ENCODE assay signal across 11 mouse cellular contexts in the genomic region with DNA sequence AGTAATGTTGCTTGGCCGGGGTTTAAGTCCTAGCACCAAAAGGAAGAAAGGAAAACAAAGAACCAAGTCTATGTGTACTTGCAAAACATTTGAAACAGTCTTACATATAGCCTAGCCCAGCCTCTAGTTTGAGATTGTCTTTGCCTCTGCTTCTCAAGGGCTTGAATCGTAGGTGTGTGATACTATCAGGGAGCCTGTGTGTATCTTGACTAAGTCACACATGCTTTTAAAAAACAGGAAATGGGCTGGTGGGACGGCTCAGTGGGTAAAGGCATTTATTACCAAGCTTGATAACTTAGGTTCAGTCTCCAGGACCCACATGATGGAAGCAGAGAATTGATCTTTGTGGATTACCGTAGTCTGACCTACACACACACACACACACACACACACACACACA. TPM values are rescaled to one million over a fixed set of nuclear protein-coding genes. Genes with fewer than 3 reads are reported as not detected.
A peak's percentile ranks its signal among the peaks of the same experiment; 100 is the strongest.
DNase-seq lines count a peak whose midpoint lies in the region; ATAC-seq and TF ChIP-seq lines count a peak whose summit lies in the region.
"Had no signal": no experiment of that assay in that cellular context is flagged by ENCODE, and none has a peak within 500 bp of the region (broad histone marks: within the 10 kb centered on the region; RNA-seq: fewer than 3 reads in every experiment).

No protein-coding gene starts in this region.

- TF ChIP-seq CTCF in midbrain, postnatal 0 days (IDR thresholded peaks at IDR 0.05) = no peak

- 95% methylated on average over 4 of the region's 4 CpGs for WGBS in midbrain, embryonic 10.5 days
- 70% methylated on average over 4 of the region's 4 CpGs for WGBS in midbrain, postnatal 0 days
- WGBS in midbrain, embryonic 16.5 days = 79% methylated on average over 4 of the region's 4 CpGs
- WGBS in kidney, embryonic 14.5 days = 62% methylated on average over 4 of the region's 4 CpGs

- H3K4me1 ChIP-seq in midbrain, embryonic 10.5 days = peaks cover 3% of the 10 kb centered on the region; the same call in 1 of the 2 replicates
- no peaks in the 10 kb centered on the region for H3K4me1 ChIP-seq in midbrain, postnatal 0 days (ENCODE audit: insufficient read depth, low read length)
- 0 out of 2 replicates have a peak, but pooled peaks cover 5% of the 10 kb centered on the region for H3K4me1 ChIP-seq in midbrain, embryonic 16.5 days (ENCODE audit: control insufficient read depth, insufficient read depth, low read length)
- H3K4me1 ChIP-seq in kidney, embryonic 14.5 days (ENCODE audit: control insufficient read depth, insufficient read depth, low read length) = 0 out of 2 replicates have a peak, but pooled peaks cover 3% of the 10 kb centered on the region

- no peak for ATAC-seq in midbrain, postnatal 0 days (ENCODE audit: low FRiP score)
- 0 out of 2 replicates have a peak, but pooled peaks have one; percentile 7 for ATAC-seq in midbrain, embryonic 16.5 days
- ATAC-seq in kidney, embryonic 14.5 days (ENCODE audit: low FRiP score, low TSS enrichment) = no peak
- ATAC-seq: intestine, postnatal 0 days had no signal

- H3K36me3 ChIP-seq in midbrain, embryonic 10.5 days = no peaks in the 10 kb centered on the region
- H3K36me3 ChIP-seq in midbrain, postnatal 0 days (ENCODE audit: insufficient read depth, low read length) = no peaks in the 10 kb centered on the region
- no peaks in the 10 kb centered on the region for H3K36me3 ChIP-seq in midbrain, embryonic 16.5 days (ENCODE audit: control insufficient read depth, insufficient read depth, low read length)
- no peaks in the 10 kb centered on the region for H3K36me3 ChIP-seq in kidney, embryonic 14.5 days (ENCODE audit: control insufficient read depth, insufficient read depth, low read length)

- H3K9ac ChIP-seq in midbrain, postnatal 0 days (replicated peaks; ENCODE audit: low read length, poor library complexity, severe bottlenecking) = no peak overlapping the region
- no peak overlapping the region for H3K9ac ChIP-seq in midbrain, embryonic 16.5 days (ENCODE audit: low read depth, low read length)
- H3K9ac ChIP-seq in kidney, embryonic 14.5 days (ENCODE audit: low read depth, low read length) = no peak overlapping the region

- no peak overlapping the region for H3K4me3 ChIP-seq in midbrain, embryonic 10.5 days
- no peak overlapping the region for H3K4me3 ChIP-seq in midbrain, postnatal 0 days (ENCODE audit: low read depth, low read length)
- no peak overlapping the region for H3K4me3 ChIP-seq in midbrain, embryonic 16.5 days (ENCODE audit: low read depth, low read length)
- no peak overlapping the region for H3K4me3 ChIP-seq in kidney, embryonic 14.5 days (ENCODE audit: low read length)

- H3K27ac ChIP-seq in midbrain, embryonic 10.5 days (replicated peaks) = 0 out of 2 replicates have a peak overlapping the region, but pooled peaks have one; percentile 24
- H3K27ac ChIP-seq in midbrain, postnatal 0 days (ENCODE audit: low read depth, low read length) = no peak overlapping the region
- H3K27ac ChIP-seq in midbrain, embryonic 16.5 days (ENCODE audit: low read length) = no peak overlapping the region
- no peak overlapping the region for H3K27ac ChIP-seq in kidney, embryonic 14.5 days (ENCODE audit: low read depth, low read length)
- H3K27ac ChIP-seq: macrophage had no signal

- no peaks in the 10 kb centered on the region for H3K9me3 ChIP-seq in midbrain, embryonic 10.5 days (replicated peaks)
- no peaks in the 10 kb centered on the region for H3K9me3 ChIP-seq in midbrain, postnatal 0 days (ENCODE audit: low read length)
- H3K9me3 ChIP-seq in midbrain, embryonic 16.5 days (replicated peaks; ENCODE audit: control insufficient read depth, low read length, poor library complexity, severe bottlenecking) = no peaks in the 10 kb centered on the region
- no peaks in the 10 kb centered on the region for H3K9me3 ChIP-seq in kidney, embryonic 14.5 days (ENCODE audit: control insufficient read depth, low read length)

- H3K4me2 ChIP-seq in midbrain, postnatal 0 days (ENCODE audit: low read depth, low read length, poor library complexity, severe bottlenecking) = no peak overlapping the region
- H3K4me2 ChIP-seq in midbrain, embryonic 16.5 days (ENCODE audit: low read length) = no peak overlapping the region
- H3K4me2 ChIP-seq in kidney, embryonic 14.5 days (replicated peaks; ENCODE audit: low read depth, low read length) = no peak overlapping the region

- H3K27me3 ChIP-seq in midbrain, embryonic 10.5 days (ENCODE audit: low read depth, poor library complexity, severe bottlenecking) = no peaks in the 10 kb centered on the region
- H3K27me3 ChIP-seq in midbrain, postnatal 0 days (ENCODE audit: insufficient read depth, low read length) = no peaks in the 10 kb centered on the region
- no peaks in the 10 kb centered on the region for H3K27me3 ChIP-seq in midbrain, embryonic 16.5 days (ENCODE audit: control insufficient read depth, insufficient read depth, low read depth, low read length)
- no peaks in the 10 kb centered on the region for H3K27me3 ChIP-seq in kidney, embryonic 14.5 days (ENCODE audit: control insufficient read depth, insufficient read depth, low read length)

- DNase-seq in midbrain, embryonic 10.5 days (ENCODE audit: low spot score) = no peak
- no peak for DNase-seq in midbrain, postnatal 0 days (ENCODE audit: low spot score)
- DNase-seq in CD4-positive helper T cell, adult 2 months (ENCODE audit: low read depth, low spot score) = peak; percentile 78
- peak; percentile 2 for DNase-seq in MEL-GATA-1-ER (ENCODE audit: extremely low read depth, low read depth)
- DNase-seq in gastrocnemius, postnatal 10 days = no peak
- no peak for DNase-seq in ovary, postnatal 14 days (ENCODE audit: low spot score)

RNA-seq across cellular contexts. Expression of gene Rgs3, which starts 2.4 kb away (rescaled TPM):
- polyA plus RNA-seq in midbrain, embryonic 10.5 days (2016; fragmentation: Nextera tagmentation; extraction: Ambion mirVana) = 29.4 and 41.1 TPM in 2 replicates
- total RNA-seq in midbrain, postnatal 0 days (2014; rRNA removed) = 89.4 and 109 TPM in 2 replicates
- 54.6 and 55.6 TPM in 2 replicates for polyA plus RNA-seq in midbrain, postnatal 0 days (2015; fragmentation: Nextera tagmentation; extraction: Ambion mirVana)
- 66.9 and 82.1 TPM in 2 replicates for polyA plus RNA-seq in midbrain, embryonic 16.5 days (2015; fragmentation: Nextera tagmentation; extraction: Ambion mirVana)
- polyA plus RNA-seq in kidney, embryonic 14.5 days (2014; fragmentation: Nextera tagmentation; extraction: Ambion mirVana) = 42.0 and 45.7 TPM in 2 replicates
- total RNA-seq in gastrocnemius, postnatal 10 days (2021) = 10 to 100 TPM; 20.1 to 32.8 TPM

RNA-seq across cellular contexts. Expression of gene 4933430I17Rik, which starts 36.8 kb away (rescaled TPM):
- polyA plus RNA-seq in midbrain, embryonic 10.5 days (2016; fragmentation: Nextera tagmentation; extraction: Ambion mirVana) = 1.5 and 1.7 TPM in 2 replicates
- 0.38 and 1.6 TPM in 2 replicates for total RNA-seq in midbrain, postnatal 0 days (2014; rRNA removed)
- polyA plus RNA-seq in midbrain, postnatal 0 days (2015; fragmentation: Nextera tagmentation; extraction: Ambion mirVana) = 0.80 and 0.93 TPM in 2 replicates
- 0.49 and 0.91 TPM in 2 replicates for polyA plus RNA-seq in midbrain, embryonic 16.5 days (2015; fragmentation: Nextera tagmentation; extraction: Ambion mirVana)
- 0.49 and 1.0 TPM in 2 replicates for polyA plus RNA-seq in kidney, embryonic 14.5 days (2014; fragmentation: Nextera tagmentation; extraction: Ambion mirVana)
- total RNA-seq in gastrocnemius, postnatal 10 days (2021) = under 1 TPM; 0.18 to 0.26 TPM
- total RNA-seq: heart, adult 18-20 months had no signal

RNA-seq across cellular contexts. Expression of gene Pole3, which starts 37.1 kb away (rescaled TPM):
- polyA plus RNA-seq in midbrain, embryonic 10.5 days (2016; fragmentation: Nextera tagmentation; extraction: Ambion mirVana) = 140 and 142 TPM in 2 replicates
- 24.0 and 25.6 TPM in 2 replicates for total RNA-seq in midbrain, postnatal 0 days (2014; rRNA removed)
- polyA plus RNA-seq in midbrain, postnatal 0 days (2015; fragmentation: Nextera tagmentation; extraction: Ambion mirVana) = 52.6 and 57.3 TPM in 2 replicates
- 57.9 and 64.7 TPM in 2 replicates for polyA plus RNA-seq in midbrain, embryonic 16.5 days (2015; fragmentation: Nextera tagmentation; extraction: Ambion mirVana)
- polyA plus RNA-seq in kidney, embryonic 14.5 days (2014; fragmentation: Nextera tagmentation; extraction: Ambion mirVana) = 89.5 and 104 TPM in 2 replicates
- total RNA-seq in gastrocnemius, postnatal 10 days (2021) = 10 to 100 TPM; 20.9 to 21.8 TPM

RNA-seq across cellular contexts. Expression of gene Alad, which starts 42.3 kb away (rescaled TPM):
- polyA plus RNA-seq in midbrain, embryonic 10.5 days (2016; fragmentation: Nextera tagmentation; extraction: Ambion mirVana) = 120 and 123 TPM in 2 replicates
- total RNA-seq in midbrain, postnatal 0 days (2014; rRNA removed) = 38.6 and 49.3 TPM in 2 replicates
- polyA plus RNA-seq in midbrain, postnatal 0 days (2015; fragmentation: Nextera tagmentation; extraction: Ambion mirVana) = 74.6 and 80.9 TPM in 2 replicates
- 70.6 and 76.7 TPM in 2 replicates for polyA plus RNA-seq in midbrain, embryonic 16.5 days (2015; fragmentation: Nextera tagmentation; extraction: Ambion mirVana)
- polyA plus RNA-seq in kidney, embryonic 14.5 days (2014; fragmentation: Nextera tagmentation; extraction: Ambion mirVana) = 107 and 108 TPM in 2 replicates
- 10 to 100 TPM; 26.9 to 30.0 TPM for total RNA-seq in gastrocnemius, postnatal 10 days (2021)

RNA-seq across cellular contexts. Expression of gene Hdhd3, which starts 58.7 kb away (rescaled TPM):
- polyA plus RNA-seq in midbrain, embryonic 10.5 days (2016; fragmentation: Nextera tagmentation; extraction: Ambion mirVana) = 10.9 and 13.3 TPM in 2 replicates
- total RNA-seq in midbrain, postnatal 0 days (2014; rRNA removed) = 2.9 and 5.3 TPM in 2 replicates
- 4.9 and 5.3 TPM in 2 replicates for polyA plus RNA-seq in midbrain, postnatal 0 days (2015; fragmentation: Nextera tagmentation; extraction: Ambion mirVana)
- polyA plus RNA-seq in midbrain, embryonic 16.5 days (2015; fragmentation: Nextera tagmentation; extraction: Ambion mirVana) = 12.7 and 13.8 TPM in 2 replicates
- 16.4 and 16.8 TPM in 2 replicates for polyA plus RNA-seq in kidney, embryonic 14.5 days (2014; fragmentation: Nextera tagmentation; extraction: Ambion mirVana)
- total RNA-seq in gastrocnemius, postnatal 10 days (2021) = 1 to 10 TPM; 3.9 to 6.2 TPM

Comparison
In these comparisons a context has a peak if more than half of its experiments do, and no peak if none do; other contexts are left out.
1. DNase-seq: peak in CD4-positive helper T cell, adult 2 months (single experiment) and MEL-GATA-1-ER (single experiment); none in midbrain, embryonic 10.5 days (single experiment), midbrain, postnatal 0 days (single experiment), gastrocnemius, postnatal 10 days (single experiment) and ovary, postnatal 14 days (single experiment).